Mouse (Mus musculus) heart, embryonic 13.5 days (tissue): Measurements from ENCODE around the gene Htr1d. TPM values are rescaled to one million over a fixed set of nuclear protein-coding genes. Genes with fewer than 3 reads are reported as not detected.

Experiments used
- ATAC-seq: fragments of 200-750 bp; cut with Nextera tagmentation; 2 replicates; pipeline ENCODE4 v1.8.0; 2017; ENCODE audit warnings: moderate TSS enrichment; ENCODE audit not compliant: insufficient number of reproducible peaks, low FRiP score, low TSS enrichment; ENCODE audit errors: extremely low read depth
- H3K27ac ChIP-seq: fragments of 300-500 bp; sonication (generic); replicated peaks from 2 replicates; pipeline ENCODE4 v1.5.1; 2015; ENCODE audit warnings: moderate library complexity, mild to moderate bottlenecking, inconsistent platforms
- H3K27me3 ChIP-seq: fragments of 300-500 bp; sonication (generic); replicated peaks from 2 replicates; pipeline ENCODE4 v1.6.1; 2015; ENCODE audit warnings: mild to moderate bottlenecking, inconsistent platforms
- H3K36me3 ChIP-seq: fragments of 300-500 bp; sonication (generic); 2 replicates; pipeline ENCODE4 v1.6.1; 2015; ENCODE audit warnings: mild to moderate bottlenecking, inconsistent platforms
- H3K4me1 ChIP-seq: fragments of 300-500 bp; sonication (generic); 2 replicates; pipeline ENCODE4 v1.6.1; 2015; ENCODE audit warnings: inconsistent platforms
- H3K4me2 ChIP-seq: fragments of 300-500 bp; sonication (generic); 2 replicates; pipeline ENCODE4 v1.6.1; 2015; ENCODE audit warnings: inconsistent platforms, mild to moderate bottlenecking, moderate library complexity
- H3K4me3 ChIP-seq: fragments of 300-500 bp; sonication (generic); 2 replicates; pipeline ENCODE4 v1.5.1; 2015; ENCODE audit warnings: moderate library complexity, mild to moderate bottlenecking, inconsistent platforms
- H3K9ac ChIP-seq: fragments of 300-500 bp; sonication (generic); 2 replicates; pipeline ENCODE4 v1.6.1; 2015; ENCODE audit warnings: inconsistent platforms, mild to moderate bottlenecking, moderate library complexity
- H3K9me3 ChIP-seq: fragments of 300-500 bp; sonication (generic); 2 replicates; pipeline ENCODE4 v1.6.1; 2016; ENCODE audit warnings: inconsistent platforms
- WGBS: fragments of 180-500 bp; shearing (Covaris S2); methylation state at CpG from one replicate; pipeline ENCODE4 v1.1.7; 2015; ENCODE audit warnings: mixed read lengths; 5-methylcytosine and 5-hydroxymethylcytosine counted together
- polyA plus RNA-seq: library from polyadenylated mRNA; unstranded; fragments of >200 nt; fragmentation: Nextera tagmentation; extraction: Ambion mirVana; gene quantifications from 2 replicates; pipeline ENCODE4 v1.2.1, GENCODE M21; 2015

The Htr1d gene
- polyA plus RNA-seq, 1 experiment from 2014 or later = 0.16 TPM

GRCm38 (mm10) chr4:136452286-136452685 lies 29.0 kb downstream of the Htr1d start:
- no peak for ATAC-seq

GRCm38 (mm10) chr4:136452792-136453191 lies 29.5 kb downstream of the Htr1d start:
- Histone ChIP-seq H3K4me2 (no peak overlapping the region), H3K27ac (no peak overlapping the region), H3K4me1 (peaks cover 27% of the 10 kb centered on the region), H3K4me3 (no peak overlapping the region), H3K27me3 (no peaks in the 10 kb centered on the region), H3K9me3 (no peaks in the 10 kb centered on the region), H3K36me3 (no peaks in the 10 kb centered on the region), H3K9ac (no peak overlapping the region)
- ATAC-seq = no peak
- 40% methylated on average over 5 of the region's 5 CpGs for WGBS

More at GRCm38 (mm10) chr4:136452286-136452685, 29.0 kb downstream of the Htr1d start:
- no peaks in the 10 kb centered on the region for H3K27me3 ChIP-seq
- no peak overlapping the region for H3K4me2 ChIP-seq
- no peaks in the 10 kb centered on the region for H3K36me3 ChIP-seq
- H3K4me3 ChIP-seq = no peak overlapping the region
- no peak overlapping the region for H3K9ac ChIP-seq
- H3K4me1 ChIP-seq = peaks cover 27% of the 10 kb centered on the region
- no peaks in the 10 kb centered on the region for H3K9me3 ChIP-seq
- no peak overlapping the region for H3K27ac ChIP-seq
- 82% methylated on average over 3 of the region's 3 CpGs for WGBS

- WGBS = 1% methylated on average over 10 of the region's 10 CpGs
- H3K9ac ChIP-seq = peak overlapping the region; percentile 45
Observed at GRCm38 (mm10) chr4:136454850-136455260, 31.5 kb downstream of the Htr1d start.

GRCm38 (mm10) chr4:136456516-136457218 lies 33.3 kb downstream of the Htr1d start:
- WGBS = 83% methylated on average over 6 of the region's 6 CpGs
- Histone ChIP-seq H3K9me3 (no peaks in the 10 kb centered on the region), H3K9ac (no peak overlapping the region), H3K27ac (no peak overlapping the region), H3K36me3 (no peaks in the 10 kb centered on the region), H3K4me2 (no peak overlapping the region), H3K27me3 (peaks cover 8% of the 10 kb centered on the region; the same call in 1 of the 2 replicates), H3K4me3 (no peak overlapping the region), H3K4me1 (peaks cover 18% of the 10 kb centered on the region)
- ATAC-seq = no peak

More at GRCm38 (mm10) chr4:136454850-136455260, 31.5 kb downstream of the Htr1d start:
- Histone ChIP-seq H3K27me3 (no peaks in the 10 kb centered on the region), H3K4me1 (peaks cover 27% of the 10 kb centered on the region), H3K27ac (no peak overlapping the region), H3K36me3 (no peaks in the 10 kb centered on the region), H3K4me2 (peak overlapping the region; percentile 66), H3K9me3 (no peaks in the 10 kb centered on the region), H3K4me3 (peak overlapping the region; percentile 35)
- ATAC-seq = no peak

- no peak overlapping the region for H3K4me3 ChIP-seq
- no peaks in the 10 kb centered on the region for H3K9me3 ChIP-seq
- H3K27me3 ChIP-seq = peaks cover 12% of the 10 kb centered on the region
- WGBS = 78% methylated on average over 7 of the region's 7 CpGs
- H3K4me1 ChIP-seq = peaks cover 24% of the 10 kb centered on the region
- H3K9ac ChIP-seq = no peak overlapping the region
- no peak overlapping the region for H3K4me2 ChIP-seq
- H3K27ac ChIP-seq = no peak overlapping the region
- no peaks in the 10 kb centered on the region for H3K36me3 ChIP-seq
- no peak for ATAC-seq
Observed at GRCm38 (mm10) chr4:136458276-136458675, 35.0 kb downstream of the Htr1d start.

- Histone ChIP-seq H3K9me3 (no peaks in the 10 kb centered on the region), H3K36me3 (no peaks in the 10 kb centered on the region), H3K4me3 (no peak overlapping the region), H3K4me1 (peaks cover 32% of the 10 kb centered on the region), H3K4me2 (no peak overlapping the region), H3K9ac (no peak overlapping the region), H3K27me3 (peaks cover 19% of the 10 kb centered on the region), H3K27ac (no peak overlapping the region)
- no peak for ATAC-seq
- 78% methylated on average over 12 of the region's 12 CpGs for WGBS
Observed at GRCm38 (mm10) chr4:136459210-136459609, 35.9 kb downstream of the Htr1d start.

GRCm38 (mm10) chr4:136461206-136461605 lies 37.9 kb downstream of the Htr1d start:
- Histone ChIP-seq H3K4me2 (peak overlapping the region; percentile 92), H3K4me3 (no peak overlapping the region)
- ATAC-seq = no peak

GRCm38 (mm10) chr4:136461761-136462085 lies 38.4 kb downstream of the Htr1d start:
- 17% methylated on average over 6 of the region's 6 CpGs for WGBS
- Histone ChIP-seq H3K4me2 (peak overlapping the region; percentile 92), H3K4me3 (peak overlapping the region; percentile 67), H3K27me3 (peaks cover 23% of the 10 kb centered on the region), H3K9me3 (no peaks in the 10 kb centered on the region), H3K27ac (peak overlapping the region; percentile 85; the same call in 1 of the 2 replicates), H3K36me3 (no peaks in the 10 kb centered on the region), H3K4me1 (peaks cover 42% of the 10 kb centered on the region), H3K9ac (peak overlapping the region; percentile 81)
- no peak for ATAC-seq

More at GRCm38 (mm10) chr4:136461206-136461605, 37.9 kb downstream of the Htr1d start:
- Histone ChIP-seq H3K9ac (no peak overlapping the region), H3K27me3 (peaks cover 23% of the 10 kb centered on the region), H3K9me3 (no peaks in the 10 kb centered on the region), H3K36me3 (no peaks in the 10 kb centered on the region), H3K27ac (no peak overlapping the region), H3K4me1 (peaks cover 39% of the 10 kb centered on the region)
- 48% methylated on average over 4 of the region's 4 CpGs for WGBS

GRCm38 (mm10) chr4:136462086-136462838 lies 38.9 kb downstream of the Htr1d start, which contains the start of gene 6030445D17Rik:
6030445D17Rik (plus strand) TSS chr4:136462250.
- peak within 1 kb of the TSS; percentile 81 for H3K9ac ChIP-seq
- peak within 1 kb of the TSS; percentile 67 for H3K4me3 ChIP-seq
- WGBS = under 1% methylated on average over 59 of the region's 64 CpGs
- ATAC-seq = peak; percentile 65
- H3K27me3 ChIP-seq = peaks cover 23% of the 10 kb centered on the region
- peak within 1 kb of the TSS; percentile 92 for H3K4me2 ChIP-seq
- peaks cover 40% of the 10 kb centered on the region for H3K4me1 ChIP-seq
- H3K9me3 ChIP-seq = no peaks in the 10 kb centered on the region
- H3K36me3 ChIP-seq = no peaks in the 10 kb centered on the region
- H3K27ac ChIP-seq = peak within 1 kb of the TSS; percentile 85

GRCm38 (mm10) chr4:136462839-136463178 lies 39.5 kb downstream of the Htr1d start:
- Histone ChIP-seq H3K4me1 (peaks cover 40% of the 10 kb centered on the region), H3K4me3 (peak overlapping the region; percentile 67), H3K9me3 (no peaks in the 10 kb centered on the region), H3K4me2 (peak overlapping the region; percentile 92), H3K27ac (peak overlapping the region; percentile 85), H3K9ac (peak overlapping the region; percentile 81), H3K27me3 (peaks cover 23% of the 10 kb centered on the region), H3K36me3 (no peaks in the 10 kb centered on the region)
- WGBS = under 1% methylated on average over 8 of the region's 8 CpGs
- ATAC-seq = no peak

GRCm38 (mm10) chr4:136463436-136463835 lies 40.1 kb downstream of the Htr1d start:
- Histone ChIP-seq H3K4me3 (peak overlapping the region; percentile 67), H3K27ac (no peak overlapping the region), H3K4me2 (peak overlapping the region; percentile 92), H3K9me3 (no peaks in the 10 kb centered on the region), H3K4me1 (peaks cover 40% of the 10 kb centered on the region), H3K27me3 (peaks cover 23% of the 10 kb centered on the region), H3K36me3 (no peaks in the 10 kb centered on the region), H3K9ac (0 out of 2 replicates have a peak overlapping the region, but pooled peaks have one; percentile 6)
- 26% methylated on average over 9 of the region's 9 CpGs for WGBS
- ATAC-seq = no peak
